Mouse (Mus musculus) olfactory bulb, adult 2 months (tissue): Measurements from ENCODE around the gene Grin3b.

Experiments
- CTCF ChIP-seq: fragments of 200-500 bp; IDR thresholded peaks from 2 replicates; pipeline ENCODE4 v1.5.1; 2012; ENCODE audit warnings: low read depth, mild to moderate bottlenecking, low read length, moderate library complexity; ENCODE audit not compliant: insufficient read depth
- POLR2A ChIP-seq: fragments of 200-500 bp; IDR thresholded peaks from 2 replicates; pipeline ENCODE4 v1.6.1; 2012; ENCODE audit warnings: mild to moderate bottlenecking, low read depth, low read length, moderate library complexity; ENCODE audit not compliant: insufficient read depth

DNA sequence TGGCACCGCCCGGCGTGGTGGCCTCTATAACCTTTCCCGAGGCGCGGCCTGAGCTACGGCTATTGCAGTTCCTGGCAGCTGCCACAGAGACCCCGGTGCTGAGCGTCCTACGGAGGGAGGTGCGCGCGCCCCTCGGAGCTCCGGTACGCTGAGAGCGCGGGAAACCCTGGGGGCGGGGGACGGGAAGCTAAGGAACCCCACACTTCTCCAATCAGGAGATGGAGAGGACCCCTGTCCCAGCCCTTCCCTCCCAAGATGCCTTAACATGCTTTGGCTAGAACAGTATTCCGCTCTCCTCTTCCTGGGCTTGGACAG lies 625 bp downstream of the Grin3b start:
- TF ChIP-seq CTCF = no peak
- no peak for TF ChIP-seq POLR2A
